Mouse (Mus musculus): ENCODE results near the gene Aldh2.

Aldh2 gene

DNA sequence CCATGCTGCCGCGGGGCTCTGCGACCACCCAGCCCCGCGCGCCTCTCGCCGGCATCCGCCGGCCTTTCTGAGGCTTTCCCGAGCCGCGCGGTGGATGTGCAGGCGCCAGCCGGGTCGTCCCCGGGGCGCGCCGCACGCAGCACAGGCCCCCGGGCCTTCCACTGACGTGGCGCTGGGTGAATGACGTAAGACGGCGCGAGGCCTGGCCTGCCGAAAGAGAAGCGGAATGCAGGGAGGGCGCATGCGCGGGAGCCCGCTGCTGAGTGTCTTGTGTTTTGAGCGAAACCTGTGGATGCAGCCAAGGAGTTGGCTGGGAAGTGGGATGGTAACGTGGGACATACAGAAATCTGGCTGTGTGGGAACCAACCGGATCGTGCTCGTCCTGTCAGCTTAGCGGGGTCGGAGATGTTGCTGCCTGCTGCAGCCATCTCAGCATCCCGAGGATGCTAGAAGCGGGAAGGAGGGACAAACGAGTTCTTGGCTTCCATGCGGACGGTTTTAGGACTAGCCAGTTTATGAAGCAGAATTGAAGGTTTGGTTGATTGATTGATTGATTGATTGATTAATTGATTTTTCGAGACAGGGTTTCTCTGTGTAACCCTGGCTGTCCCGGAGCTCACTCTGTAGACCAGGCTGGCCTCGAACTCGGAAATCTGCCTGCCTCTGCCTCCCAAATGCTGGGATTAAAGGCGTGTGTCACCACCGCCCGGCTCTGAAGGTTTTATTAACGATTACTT lies 47.7 kb downstream of the Aldh2 start, which contains the start of gene Mapkapk5:
Gene Mapkapk5, minus strand, starts transcription at position 113 of the 737 bp plus-strand sequence.
- DNase-seq: peak; percentile 98

- peak; percentile 68 for DNase-seq
Measured at GRCm38 (mm10) chr5:121544910-121545792, 48.5 kb downstream of the Aldh2 start, which contains the start of the genes Adam1a and Gm42878. Gene Adam1a, minus strand, starts transcription at chr5:121545482. Gene Gm42878, minus strand, starts transcription at chr5:121545482.

GRCm38 (mm10) chr5:121543370-121543769 lies 50.3 kb downstream of the Aldh2 start:
- DNase-seq: no peak

DNA sequence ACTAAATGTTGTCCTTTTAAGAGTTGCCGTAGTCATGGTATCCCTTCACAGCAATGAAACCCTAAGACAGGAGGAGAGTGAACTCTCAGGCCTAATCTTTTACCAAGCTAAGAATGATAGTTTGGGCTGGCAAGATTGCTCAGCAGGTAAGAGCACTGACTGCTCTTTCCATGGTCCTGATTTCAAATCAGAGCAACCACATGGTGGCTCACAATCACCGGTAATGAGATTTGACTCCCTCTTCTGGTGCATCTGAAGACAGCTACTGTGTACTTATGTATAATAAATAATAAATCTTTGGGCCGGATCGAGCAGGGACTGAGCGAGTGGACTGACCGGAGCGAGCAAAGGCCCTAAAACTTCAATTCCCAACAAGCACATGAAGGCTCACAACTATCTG lies 52.4 kb downstream of the Aldh2 start:
- DNase-seq: no peak

DNA sequence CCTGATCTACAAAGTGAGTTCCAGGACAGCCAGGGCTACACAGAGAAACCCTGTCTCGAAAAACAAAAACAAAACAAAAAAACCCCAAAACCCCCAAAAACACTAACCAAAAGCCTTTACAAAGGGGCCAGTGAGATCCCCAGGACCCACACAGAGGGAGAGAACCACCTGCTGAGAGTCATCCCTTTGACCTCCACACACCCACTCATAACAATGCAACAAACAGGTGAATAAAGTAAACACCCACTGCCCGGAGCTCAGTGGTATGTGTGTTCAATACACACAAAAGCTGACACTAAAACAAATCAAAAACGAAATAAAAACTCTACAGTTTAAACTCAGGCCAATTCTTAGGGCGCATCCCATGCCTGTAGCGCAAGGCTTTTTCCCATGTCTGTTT lies 53.6 kb downstream of the Aldh2 start:
- DNase-seq: no peak

DNA sequence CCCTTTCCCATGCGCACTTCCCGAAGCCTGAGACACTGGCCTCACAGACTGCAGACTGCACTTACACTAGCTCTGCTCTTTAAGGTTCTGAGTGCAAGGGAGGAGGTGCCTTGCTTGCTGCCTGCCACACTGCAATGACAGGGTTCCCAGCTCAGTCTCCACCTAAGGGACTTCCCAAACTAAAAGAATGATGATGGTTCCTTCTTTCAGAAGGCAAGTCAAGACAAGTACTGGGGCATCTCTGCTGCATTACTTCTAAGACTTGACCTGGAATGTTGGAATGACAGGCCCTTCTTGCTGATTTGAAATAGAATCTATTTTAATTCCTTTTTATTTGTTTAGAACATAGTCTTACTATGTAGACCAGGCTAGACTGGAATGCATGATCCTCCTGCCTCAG lies 56.0 kb downstream of the Aldh2 start:
- DNase-seq: no peak

GRCm38 (mm10) chr5:121536921-121537555 lies 56.6 kb downstream of the Aldh2 start:
- DNase-seq: no peak

DNA sequence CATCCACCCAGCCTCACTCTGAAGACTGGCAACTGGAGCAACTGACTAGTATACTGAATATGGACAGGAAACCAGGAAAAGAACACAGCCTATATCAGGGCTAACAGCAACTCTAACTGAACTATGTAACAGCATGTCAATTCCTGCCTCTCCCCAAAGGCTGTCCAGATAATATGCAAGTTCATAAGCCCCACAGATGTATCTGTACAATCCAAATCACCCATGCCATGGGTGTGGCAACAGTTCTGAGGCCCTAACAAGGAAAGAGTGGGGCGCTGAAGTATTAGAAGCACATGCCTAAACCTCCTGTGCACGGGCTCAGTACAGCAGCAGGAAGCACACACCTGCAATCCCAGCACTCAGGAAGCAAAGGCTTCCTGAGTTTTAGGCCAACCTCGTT lies 58.5 kb downstream of the Aldh2 start:
- peak; percentile 64 for DNase-seq

- peak; percentile 34 for DNase-seq
Measured at GRCm38 (mm10) chr5:121534521-121534920, 59.1 kb downstream of the Aldh2 start.

DNA sequence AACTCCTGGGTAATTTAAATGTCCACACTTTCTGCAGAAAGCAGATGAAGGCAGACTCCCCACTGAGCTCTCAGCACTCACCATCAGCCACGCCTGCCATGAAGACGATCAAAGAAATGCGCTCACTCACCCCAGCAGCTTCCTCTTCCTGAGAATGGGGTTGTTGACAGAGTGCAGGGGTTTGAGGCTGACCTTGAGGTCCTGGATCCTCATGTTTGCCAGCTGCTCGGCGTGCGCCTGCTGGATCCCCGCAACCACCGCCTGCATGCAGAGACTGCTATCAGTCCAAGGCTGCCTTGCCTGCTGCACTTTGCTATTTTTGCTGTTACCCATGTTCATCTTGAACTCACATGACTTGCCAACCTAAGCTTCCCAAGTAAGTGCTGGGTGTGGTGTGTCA lies 66.7 kb downstream of the Aldh2 start:
- DNase-seq: no peak

- DNase-seq: no peak
Measured at GRCm38 (mm10) chr5:121526526-121526925, 67.1 kb downstream of the Aldh2 start.

DNA sequence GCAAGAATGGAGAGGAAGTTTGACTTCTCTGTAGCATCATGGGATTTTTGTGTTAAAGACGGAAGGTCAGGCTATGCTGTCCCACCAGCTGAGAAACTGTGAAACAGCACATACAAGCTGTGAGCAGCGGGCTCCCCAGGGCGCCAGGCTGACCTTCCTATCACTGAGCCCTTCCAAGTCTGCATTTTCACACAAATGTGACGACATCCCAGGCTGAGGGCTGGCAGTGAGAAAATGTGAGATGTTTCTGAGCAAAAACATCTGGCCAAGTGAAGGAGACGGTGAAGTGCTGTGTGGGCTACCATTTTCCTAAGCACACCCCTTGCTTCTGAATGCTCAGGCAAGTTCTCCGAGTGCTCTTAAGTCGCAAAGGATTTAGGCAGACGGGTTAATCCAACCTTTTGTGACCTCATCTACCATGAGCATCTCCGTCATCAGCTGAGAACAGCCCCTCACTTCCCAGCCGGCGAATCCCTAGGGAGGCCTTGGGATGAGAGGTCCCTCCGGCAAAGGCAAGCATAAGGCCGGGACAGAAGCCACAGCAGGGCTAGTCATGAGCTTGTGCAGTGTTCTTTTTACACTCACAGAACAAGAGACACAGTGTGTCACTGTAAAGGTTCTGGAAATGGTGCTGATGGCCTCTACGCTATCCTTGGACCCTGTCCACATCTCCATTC lies 67.7 kb downstream of the Aldh2 start:
- no peak for DNase-seq

DNA sequence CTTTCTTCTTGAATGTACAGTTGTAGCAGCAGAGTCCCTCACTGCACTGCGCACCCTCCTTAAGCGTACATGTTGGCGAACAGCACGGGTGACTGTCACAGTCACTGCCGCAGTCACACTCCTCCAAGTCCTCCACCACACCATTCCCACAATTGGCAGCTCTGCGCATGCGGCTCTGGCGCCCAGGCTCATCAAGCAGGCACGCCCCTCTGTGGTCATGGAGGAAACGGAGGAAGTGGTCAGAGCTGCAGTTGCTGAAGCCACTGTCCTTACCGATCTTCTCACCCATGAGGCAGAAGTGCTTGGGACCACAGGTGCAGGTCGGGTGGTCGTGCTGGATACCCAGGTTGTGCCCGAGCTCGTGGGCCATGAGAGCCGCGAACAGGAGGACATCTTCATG lies 73.9 kb downstream of the Aldh2 start:
- peak; percentile 14 for DNase-seq

GRCm38 (mm10) chr5:121518983-121519382 lies 74.6 kb downstream of the Aldh2 start:
- no peak for DNase-seq

All from liver (tissue).